Mouse (Mus musculus) heart, adult 2 months (tissue): ENCODE results near the gene Tmem25.
"Not testable (repeated sequence)": the region's sequence is repeated elsewhere in the genome, so short reads cannot be mapped to it uniquely, and the experiment has no call there.

Experiments
- CTCF ChIP-seq: fragments of 200-600 bp; IDR thresholded peaks from 2 replicates; pipeline ENCODE4 v1.8.1; 2022; ENCODE audit warnings: antibody characterized with exemption, mild to moderate bottlenecking, moderate library complexity
- POLR2A ChIP-seq: fragments of 200-500 bp; IDR thresholded peaks from 2 replicates; pipeline ENCODE4 v1.6.1; 2011; ENCODE audit warnings: mild to moderate bottlenecking, low read depth, low read length, control low read depth; ENCODE audit not compliant: insufficient read depth

GRCm38 (mm10) chr9:44768029-44768394 lies 31.1 kb downstream of the Tmem25 start:
- TF ChIP-seq CTCF = peak; percentile 17; the same call in 1 of the 2 replicates
- not testable (repeated sequence) for TF ChIP-seq POLR2A
